Mouse (Mus musculus): Measurements from ENCODE around the gene Skp2. TPM values are rescaled to one million over a fixed set of nuclear protein-coding genes. Genes with fewer than 3 reads are reported as not detected.
A peak's percentile ranks its signal among the peaks of the same experiment; 100 is the strongest.

Gene Skp2
- polyA plus RNA-seq, 1 experiment from 2014 or later = 113 TPM

DNA sequence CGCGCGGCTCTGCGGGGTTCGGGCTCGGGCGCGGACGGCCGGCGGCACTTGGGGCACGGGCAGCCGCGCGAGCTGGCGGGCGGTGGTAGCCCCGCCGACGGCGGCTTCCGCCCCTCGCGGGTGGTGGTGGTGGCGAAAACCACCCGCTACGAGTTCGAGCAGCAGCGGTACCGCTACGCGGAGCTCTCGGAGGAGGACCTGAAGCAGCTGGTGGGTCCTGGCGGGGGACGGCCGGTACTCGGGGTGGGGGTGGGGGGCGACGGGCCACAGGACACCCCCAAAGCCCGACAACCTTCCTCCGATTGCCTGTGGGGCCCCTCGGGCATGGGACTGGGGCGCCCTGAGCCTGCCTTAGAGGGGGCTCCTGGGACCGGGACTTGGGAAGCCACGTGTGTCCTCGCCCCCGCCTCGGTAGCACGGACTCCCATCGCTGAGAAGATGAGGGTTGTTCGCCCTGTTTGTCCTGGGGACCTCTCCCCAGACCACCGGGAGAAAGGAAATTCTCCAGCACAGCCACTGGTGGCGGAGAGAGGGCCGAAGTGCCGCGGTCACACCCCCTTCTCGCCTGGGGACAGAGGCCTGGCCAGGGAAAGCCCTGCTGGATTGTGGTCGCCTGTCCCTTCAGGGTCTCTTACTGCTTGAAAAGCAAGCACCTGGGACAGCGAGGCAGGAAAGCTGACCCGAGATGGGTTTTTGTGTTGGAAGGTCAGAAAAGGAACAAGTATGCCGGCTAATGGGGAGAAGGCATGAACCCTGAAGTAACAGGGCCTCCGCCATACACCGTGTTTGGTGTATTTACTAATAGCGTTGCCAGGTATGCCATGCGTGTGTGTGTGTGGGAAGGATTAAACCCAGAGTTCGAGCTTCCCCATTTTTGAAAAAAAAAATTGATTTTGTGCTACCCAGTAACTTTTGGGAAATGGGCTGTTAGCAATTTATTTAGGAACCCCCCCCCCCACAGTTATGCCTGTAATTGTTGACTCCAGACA, 83.4 kb downstream of the Skp2 start:
- H3K4me1 ChIP-seq = peaks cover 41% of the 10 kb centered on the region
- peak; percentile 54 for ATAC-seq (ENCODE audit: low FRiP score)
- H3K27ac ChIP-seq = peak overlapping the region; percentile 84
- H3K27me3 ChIP-seq = no peaks in the 10 kb centered on the region
- peak overlapping the region; percentile 81 for H3K4me3 ChIP-seq (replicated peaks)
- WGBS = under 1% methylated on average over 55 of the region's 66 CpGs
- no peaks in the 10 kb centered on the region for H3K9me3 ChIP-seq
- peak overlapping the region; percentile 79 for H3K9ac ChIP-seq
- H3K36me3 ChIP-seq (replicated peaks) = no peaks in the 10 kb centered on the region
- H3K4me2 ChIP-seq = peak overlapping the region; percentile 70

GRCm38 (mm10) chr15:9070912-9071555, 84.2 kb downstream of the Skp2 start, which contains the start of gene Nadk2:
TSS of gene Nadk2 (plus strand) at chr15:9071260.
- peak within 1 kb of the TSS; percentile 81 for H3K4me3 ChIP-seq (replicated peaks)
- H3K27me3 ChIP-seq = no peaks in the 10 kb centered on the region
- ATAC-seq (ENCODE audit: low FRiP score) = peak; percentile 99
- H3K4me2 ChIP-seq = peak within 1 kb of the TSS; percentile 70
- no peaks in the 10 kb centered on the region for H3K9me3 ChIP-seq
- H3K9ac ChIP-seq = peak within 1 kb of the TSS; percentile 79
- under 1% methylated on average over 54 of the region's 54 CpGs for WGBS
- peak within 1 kb of the TSS; percentile 86 for H3K27ac ChIP-seq
- peaks cover 41% of the 10 kb centered on the region for H3K4me1 ChIP-seq
- H3K36me3 ChIP-seq (replicated peaks) = no peaks in the 10 kb centered on the region

DNA sequence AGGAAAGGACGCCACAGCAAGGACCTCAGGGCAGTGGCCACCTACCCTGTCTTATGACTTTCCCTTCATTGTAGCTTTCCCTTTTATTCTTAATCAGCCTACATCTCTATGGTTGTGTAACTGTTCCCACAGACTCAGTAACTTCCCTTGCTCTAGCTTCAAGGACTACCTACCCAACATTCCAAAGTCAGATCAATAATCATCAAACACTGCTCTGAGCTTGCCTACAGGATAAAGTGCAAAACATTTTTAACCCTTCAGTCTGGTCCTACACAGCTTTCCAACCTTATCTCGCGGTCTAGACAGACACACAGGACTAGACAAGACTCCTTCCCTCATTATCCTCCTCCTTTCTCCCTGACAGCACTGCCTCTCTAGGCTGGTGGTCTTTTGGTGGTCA, 84.9 kb downstream of the Skp2 start:
- peak overlapping the region; percentile 70 for H3K4me2 ChIP-seq
- WGBS = under 1% methylated on average over 3 of the region's 3 CpGs
- H3K36me3 ChIP-seq (replicated peaks) = no peaks in the 10 kb centered on the region
- H3K9me3 ChIP-seq = no peaks in the 10 kb centered on the region
- H3K27ac ChIP-seq = peak overlapping the region; percentile 86
- H3K4me3 ChIP-seq (replicated peaks) = peak overlapping the region; percentile 81
- H3K4me1 ChIP-seq = peaks cover 37% of the 10 kb centered on the region
- H3K9ac ChIP-seq = peak overlapping the region; percentile 64
- peak; percentile 23; the same call in 1 of the 2 replicates for ATAC-seq (ENCODE audit: low FRiP score)
- no peaks in the 10 kb centered on the region for H3K27me3 ChIP-seq

DNA sequence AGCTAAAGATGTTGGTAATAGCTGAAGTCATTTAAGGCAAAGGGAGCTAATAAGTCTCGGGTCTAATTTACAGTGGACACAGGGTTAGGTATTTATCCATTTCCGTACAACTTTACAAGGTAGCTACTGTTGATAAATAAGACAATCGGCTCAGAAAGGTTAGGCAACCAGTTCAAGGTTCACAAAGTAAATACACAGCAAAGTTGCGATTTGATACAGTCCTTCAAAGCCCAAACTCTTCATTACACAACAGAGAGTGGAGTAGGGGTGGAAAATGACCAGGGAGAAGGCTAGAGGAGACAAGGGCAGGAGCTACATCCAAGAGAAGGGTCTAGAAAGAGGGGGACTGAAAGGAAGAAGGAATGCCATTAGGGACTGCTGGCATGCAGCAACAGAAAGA, 86.3 kb downstream of the Skp2 start:
- 92% methylated on average over 4 of the region's 4 CpGs for WGBS
- ATAC-seq (ENCODE audit: low FRiP score) = no peak

More for the DNA sequence above, 86.3 kb downstream of the Skp2 start:
- Histone ChIP-seq H3K9me3 (no peaks in the 10 kb centered on the region), H3K27ac (no peak overlapping the region), H3K27me3 (no peaks in the 10 kb centered on the region), H3K4me3 (replicated peaks) (no peak overlapping the region), H3K4me1 (peaks cover 27% of the 10 kb centered on the region), H3K4me2 (no peak overlapping the region), H3K9ac (no peak overlapping the region), H3K36me3 (replicated peaks) (no peaks in the 10 kb centered on the region)

Other genes with a start within 250 kb of the Skp2 start
- 2.4 and 3.1 TPM in 2 replicates for gene Ranbp3l, start 187.5 kb downstream of the Skp2 start, polyA plus RNA-seq (2016; fragmentation: Nextera tagmentation; extraction: Ambion mirVana)
- 32.0 and 34.9 TPM in 2 replicates for gene Nadk2, start 84.2 kb downstream of the Skp2 start, polyA plus RNA-seq (2016; fragmentation: Nextera tagmentation; extraction: Ambion mirVana)
- 3.9 and 4.5 TPM in 2 replicates for gene Lmbrd2, start 14.9 kb downstream of the Skp2 start, polyA plus RNA-seq (2016; fragmentation: Nextera tagmentation; extraction: Ambion mirVana)
- not detected in 2 replicates for gene Ugt3a1, start 121.5 kb upstream of the Skp2 start, polyA plus RNA-seq (2016; fragmentation: Nextera tagmentation; extraction: Ambion mirVana)
- not detected in 2 replicates for gene Ugt3a2, start 180.1 kb upstream of the Skp2 start, polyA plus RNA-seq (2016; fragmentation: Nextera tagmentation; extraction: Ambion mirVana)

Measured in forebrain, embryonic 12.5 days (tissue).